Mouse (Mus musculus) heart, adult 18-20 months (tissue): ENCODE measurements around the gene Grcc10. TPM values are rescaled to one million over a fixed set of nuclear protein-coding genes. Genes with fewer than 3 reads are reported as not detected.

ENCODE experiments used
- DNase-seq, 2 experiments: peaks; one replicate each; pipeline ENCODE4 v3.0.0; 2021 to 2022; ENCODE audit warnings: mixed read lengths in 1 of 2
- total RNA-seq, 2 experiments: library from RNA; stranded (reverse); gene quantifications; 2 replicates each; pipeline ENCODE4 v1.2.3; 2021

The Grcc10 gene
- total RNA-seq, 2 experiments from 2014 or later = 277 to 290 TPM

- DNase-seq = peak; percentile 49 to 83
Measured at GRCm38 (mm10) chr6:124732476-124733370, 8.5 kb downstream of the Grcc10 start.

- no peak for DNase-seq
Measured at GRCm38 (mm10) chr6:124731038-124731437, 10.1 kb downstream of the Grcc10 start.

GRCm38 (mm10) chr6:124729850-124730705 lies 11.1 kb downstream of the Grcc10 start:
- peak in 1 of 2 experiments; percentile 68 for DNase-seq

- no peak for DNase-seq
Measured at GRCm38 (mm10) chr6:124728621-124729020, 12.6 kb downstream of the Grcc10 start.

- DNase-seq = no peak
Measured at GRCm38 (mm10) chr6:124724472-124724871, 16.7 kb downstream of the Grcc10 start.

DNA sequence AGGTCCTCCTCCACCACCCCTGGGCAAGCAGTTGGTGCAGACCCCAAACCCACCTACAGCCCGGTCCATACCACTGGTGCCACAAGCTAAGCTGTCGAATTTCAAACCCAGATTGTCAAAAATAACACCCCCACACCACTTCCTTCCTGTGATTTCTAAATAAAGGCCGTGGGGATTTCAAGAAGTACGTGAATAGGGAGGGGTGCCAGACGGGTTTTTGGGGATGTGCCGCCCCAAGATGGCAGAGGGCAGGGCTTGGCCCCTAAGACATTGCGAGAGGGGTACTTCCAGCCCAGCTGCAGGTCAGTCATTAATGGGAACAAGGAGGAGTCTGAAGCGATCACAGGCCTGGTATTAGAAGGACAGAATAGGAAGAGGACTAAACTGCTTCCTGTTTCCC lies 17.6 kb downstream of the Grcc10 start:
- DNase-seq = no peak

- no peak for DNase-seq
Measured at GRCm38 (mm10) chr6:124722876-124723473, 18.2 kb downstream of the Grcc10 start.

DNA sequence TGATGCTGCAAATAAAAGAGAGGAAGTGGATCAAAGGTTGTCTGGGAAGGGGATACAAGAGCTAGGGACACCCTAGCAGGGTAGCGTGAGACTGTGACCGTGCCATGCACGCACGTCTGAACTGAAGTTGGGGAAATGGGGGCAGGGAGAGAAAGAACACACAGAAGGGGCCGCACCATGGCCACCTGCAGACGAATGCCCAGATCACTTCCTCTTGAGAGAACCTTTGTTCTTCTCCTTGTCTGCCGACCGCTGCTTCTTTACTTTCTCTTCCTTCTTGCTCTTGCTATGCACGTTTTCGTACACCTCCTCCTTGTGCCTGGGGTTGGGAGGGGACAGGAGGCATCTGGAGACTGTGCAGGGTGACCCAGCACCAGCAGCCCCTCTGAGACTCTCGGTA lies 20.3 kb downstream of the Grcc10 start:
- no peak for DNase-seq

- peak in 1 of 2 experiments; percentile 71 for DNase-seq
Measured at GRCm38 (mm10) chr6:124719354-124719978, 21.7 kb downstream of the Grcc10 start.

- no peak for DNase-seq
Measured at GRCm38 (mm10) chr6:124718703-124719102, 22.5 kb downstream of the Grcc10 start.

DNA sequence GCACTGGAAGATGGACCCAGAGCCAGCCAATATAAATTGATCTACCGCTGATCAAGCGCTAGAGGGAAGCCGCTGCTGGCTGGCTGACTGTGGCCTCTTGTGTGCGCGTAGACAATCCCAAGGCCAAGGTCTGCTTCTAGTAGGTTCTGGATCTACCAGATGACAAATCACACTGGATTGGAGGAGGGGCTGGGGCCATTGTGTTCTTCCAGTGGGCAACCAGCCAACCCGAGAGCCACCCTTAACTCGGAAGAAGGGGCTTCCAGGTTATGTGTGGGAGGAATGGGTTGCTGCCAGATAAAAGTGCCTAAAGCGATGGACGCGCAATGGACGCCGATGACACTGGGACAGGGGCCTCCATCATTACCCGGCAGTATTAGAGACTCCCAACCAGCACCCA lies 23.2 kb downstream of the Grcc10 start:
- no peak for DNase-seq

- DNase-seq = peak in 1 of 2 experiments; percentile 62
Measured at GRCm38 (mm10) chr6:124716864-124717490, 24.2 kb downstream of the Grcc10 start.

- DNase-seq = no peak
Measured at GRCm38 (mm10) chr6:124712918-124713317, 28.3 kb downstream of the Grcc10 start.

DNA sequence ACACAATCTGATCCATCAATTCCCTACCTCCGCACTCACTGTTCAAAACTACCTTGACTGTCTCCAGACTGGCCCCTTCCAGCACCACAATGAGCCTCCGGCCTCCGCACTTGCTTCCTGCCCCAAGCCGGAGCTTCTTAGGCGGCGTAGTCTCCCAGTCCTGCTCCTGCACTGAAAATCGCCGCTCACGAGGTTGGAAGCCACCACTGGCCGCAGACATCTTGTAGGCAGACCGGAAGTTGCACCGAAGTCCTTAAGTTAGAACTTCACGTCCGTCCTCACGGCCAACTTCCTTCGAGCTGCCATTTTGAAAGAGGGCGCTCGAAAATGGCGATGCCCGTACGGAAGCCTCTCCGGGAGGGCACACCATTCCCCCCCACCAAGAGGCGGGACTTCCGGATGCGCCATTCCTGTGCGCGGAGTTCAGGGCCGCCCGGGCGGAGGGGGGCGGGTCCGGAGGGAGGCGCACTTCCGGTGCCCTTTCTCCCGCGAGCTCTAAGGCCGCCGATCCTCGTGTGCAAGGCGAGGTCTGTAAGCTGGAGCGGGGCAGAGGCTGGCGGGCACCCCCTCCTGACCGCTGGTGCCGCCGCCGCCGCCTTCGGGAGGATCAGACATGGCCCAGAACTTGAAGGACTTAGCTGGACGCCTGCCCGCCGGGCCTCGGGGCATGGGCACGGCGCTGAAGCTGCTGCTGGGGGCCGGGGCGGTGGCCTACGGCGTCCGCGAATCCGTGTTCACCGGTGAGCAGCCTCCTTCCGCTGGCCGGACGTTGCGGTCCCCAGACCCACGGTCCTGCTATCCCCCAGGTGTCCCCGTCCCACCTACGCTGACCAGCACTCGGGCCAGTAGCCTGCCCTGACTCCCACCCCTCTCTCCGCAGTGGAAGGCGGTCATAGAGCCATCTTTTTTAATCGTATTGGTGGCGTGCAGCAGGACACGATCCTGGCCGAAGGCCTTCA lies 29.1 kb downstream of the Grcc10 start, which contains the start of the genes Emg1 and Phb2:
Gene Emg1 (minus strand): TSS at position 355 of the 959 bp plus-strand sequence.
Gene Phb2 (plus strand): TSS at position 513 of the 959 bp plus-strand sequence.
- DNase-seq = peak; percentile 99

DNA sequence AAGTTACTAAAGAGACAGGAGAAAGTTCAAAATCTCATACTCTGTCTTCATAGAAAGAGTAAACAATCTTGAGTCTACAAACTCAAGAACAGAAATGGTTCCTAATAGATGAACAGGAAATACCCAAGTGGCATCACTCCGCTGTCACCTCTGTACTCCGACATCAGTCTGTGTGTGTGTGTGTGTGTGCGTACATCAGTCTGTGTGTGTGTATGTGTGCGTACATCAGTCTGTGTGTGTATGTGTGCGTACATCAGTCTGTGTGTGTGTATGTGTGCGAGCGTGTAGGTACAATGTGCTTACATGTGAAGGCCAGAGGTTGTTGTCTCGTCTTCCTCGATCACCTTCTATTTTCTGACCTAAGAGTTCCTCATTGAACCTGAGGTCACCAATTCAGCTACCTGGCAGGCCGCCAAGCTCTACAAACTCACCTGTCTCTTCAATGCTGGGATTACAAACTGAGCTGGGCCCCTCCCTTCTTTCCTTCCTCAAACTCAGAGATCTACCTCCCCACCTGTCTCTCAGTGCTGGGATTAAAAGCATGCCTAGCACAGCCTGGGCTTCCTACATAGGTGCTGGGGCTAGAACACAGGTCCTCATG lies 32.8 kb downstream of the Grcc10 start:
- no peak for DNase-seq

DNA sequence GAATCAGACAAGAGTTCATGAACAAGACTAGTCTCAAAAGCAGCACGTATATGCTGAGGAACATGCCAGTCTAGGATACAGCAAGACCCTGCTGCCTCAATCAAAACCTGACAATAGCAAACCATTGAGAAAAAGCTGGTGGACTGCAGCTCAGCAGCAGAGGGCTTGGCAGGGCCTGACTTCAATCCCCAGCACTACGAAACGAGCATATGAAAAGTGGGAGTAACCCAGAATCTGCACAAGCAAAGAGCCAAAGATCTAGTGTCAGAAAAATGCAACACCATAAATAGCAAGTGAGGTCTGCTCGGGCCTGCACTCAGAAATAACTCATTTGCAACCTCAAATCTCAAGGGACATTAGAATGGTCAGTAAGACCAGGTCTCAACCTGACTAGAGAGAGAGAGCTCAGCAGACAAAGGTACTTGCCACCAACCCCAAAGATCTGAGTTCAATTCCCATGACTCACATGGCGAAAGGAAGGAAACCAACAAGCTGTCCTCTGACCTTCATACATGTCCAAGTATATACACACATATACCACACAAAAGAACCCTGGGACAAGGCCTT lies 35.0 kb downstream of the Grcc10 start:
- DNase-seq = no peak

DNA sequence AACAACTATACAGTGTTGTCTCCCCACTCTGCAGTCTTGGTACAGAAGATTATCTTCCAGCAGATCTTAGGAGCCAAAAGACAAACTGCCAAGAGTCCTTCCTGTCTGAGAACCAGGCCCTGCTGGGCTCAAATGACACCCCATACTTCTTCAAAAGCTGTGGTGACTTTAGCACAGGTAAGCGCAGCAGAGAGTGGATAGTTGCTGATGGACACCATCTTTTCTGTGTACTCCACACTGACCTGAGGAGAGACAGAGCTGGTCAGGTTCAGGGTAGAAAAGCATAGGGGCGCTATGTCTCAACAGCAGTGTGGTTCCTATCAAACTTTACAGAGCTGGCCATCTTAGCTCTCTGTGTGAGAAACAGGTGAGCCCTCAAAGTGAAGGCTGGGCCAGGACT lies 36.8 kb downstream of the Grcc10 start:
- DNase-seq = no peak

GRCm38 (mm10) chr6:124703789-124704188 lies 37.4 kb downstream of the Grcc10 start:
- DNase-seq = no peak

DNA sequence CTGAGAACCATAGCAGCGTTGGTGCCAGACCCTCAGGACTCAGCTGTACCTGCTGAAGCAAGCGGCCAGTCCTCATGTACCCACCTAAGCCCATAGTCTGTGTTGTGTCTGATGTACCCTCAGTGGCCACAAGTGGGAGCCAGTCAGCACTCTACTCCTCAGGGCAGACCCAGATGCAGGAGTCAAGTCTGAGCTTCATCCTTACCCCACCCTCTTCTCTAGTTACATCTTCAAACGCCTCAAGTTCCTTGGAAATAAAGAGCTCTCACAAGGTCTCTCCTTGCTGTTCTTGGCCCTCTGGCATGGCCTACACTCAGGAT lies 38.4 kb downstream of the Grcc10 start:
- peak; percentile 64 to 82 for DNase-seq
